Mouse (Mus musculus): ENCODE data around the gene Arrdc1. TPM values are rescaled to one million over a fixed set of nuclear protein-coding genes. Genes with fewer than 3 reads are reported as not detected.
"Not testable (repeated sequence)": the region's sequence is repeated elsewhere in the genome, so short reads cannot be mapped to it uniquely, and the experiment has no call there.

Arrdc1 gene
- 45.8 and 46.8 TPM in 2 replicates for polyA plus RNA-seq (2015; fragmentation: Nextera tagmentation; extraction: Ambion mirVana)

DNA sequence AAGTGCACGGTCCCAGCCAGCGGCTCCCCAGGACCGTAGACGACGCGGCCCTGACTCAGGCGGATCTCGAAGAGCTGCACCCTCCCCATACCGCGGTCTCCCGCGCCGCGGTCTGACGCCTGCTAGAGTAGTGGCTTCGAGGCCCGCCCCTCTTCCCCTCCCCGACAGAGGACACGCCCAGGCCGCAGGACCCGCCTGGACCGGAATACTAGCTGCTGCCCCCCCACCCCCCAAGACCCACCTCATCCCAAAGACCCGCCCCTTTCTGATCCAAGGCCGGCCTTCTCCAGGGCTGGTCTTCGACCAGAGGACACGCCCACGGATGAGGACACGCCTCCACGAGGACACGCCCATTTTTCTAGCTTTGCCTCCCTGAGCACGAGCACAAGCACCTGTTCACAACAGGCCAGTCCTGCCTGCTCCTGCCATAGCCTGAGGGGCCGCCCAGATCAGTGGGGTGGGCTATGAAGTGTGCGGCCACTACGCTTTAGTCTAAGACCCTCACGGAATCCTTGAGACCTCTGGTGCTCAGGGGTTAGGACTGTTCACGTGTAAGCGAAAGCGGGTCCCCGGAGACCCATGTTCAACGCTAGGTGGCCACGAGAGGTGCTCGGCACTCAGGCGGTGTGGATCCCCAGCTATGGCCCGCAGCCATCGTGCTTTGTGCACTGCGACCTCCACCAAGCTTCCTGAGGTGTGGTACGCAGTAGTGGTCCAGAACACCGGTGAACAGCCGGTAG, at the start of gene Arrdc1:
Gene Arrdc1, minus strand, starts transcription at position 196 of the 740 bp plus-strand sequence.
- Histone ChIP-seq H3K27ac (ENCODE audit: low read depth, low read length) (peak within 1 kb of the TSS; percentile 68), H3K9ac (ENCODE audit: low read depth, low read length) (peak within 1 kb of the TSS; percentile 87), H3K27me3 (replicated peaks; ENCODE audit: control insufficient read depth, insufficient read depth, low read length) (no peaks in the 10 kb centered on the region), H3K4me1 (ENCODE audit: control insufficient read depth, insufficient read depth, low read depth, low read length) (peaks cover 12% of the 10 kb centered on the region), H3K4me2 (ENCODE audit: low read length) (peak within 1 kb of the TSS; percentile 90), H3K36me3 (ENCODE audit: control insufficient read depth, insufficient read depth, low read length) (no peaks in the 10 kb centered on the region), H3K4me3 (ENCODE audit: low read length) (peak within 1 kb of the TSS; percentile 77), H3K9me3 (ENCODE audit: control insufficient read depth, low read length) (no peaks in the 10 kb centered on the region)
- ATAC-seq, result peak; percentile 93
- 1% methylated on average over 49 of the region's 49 CpGs for whole genome bisulfite sequencing

DNA sequence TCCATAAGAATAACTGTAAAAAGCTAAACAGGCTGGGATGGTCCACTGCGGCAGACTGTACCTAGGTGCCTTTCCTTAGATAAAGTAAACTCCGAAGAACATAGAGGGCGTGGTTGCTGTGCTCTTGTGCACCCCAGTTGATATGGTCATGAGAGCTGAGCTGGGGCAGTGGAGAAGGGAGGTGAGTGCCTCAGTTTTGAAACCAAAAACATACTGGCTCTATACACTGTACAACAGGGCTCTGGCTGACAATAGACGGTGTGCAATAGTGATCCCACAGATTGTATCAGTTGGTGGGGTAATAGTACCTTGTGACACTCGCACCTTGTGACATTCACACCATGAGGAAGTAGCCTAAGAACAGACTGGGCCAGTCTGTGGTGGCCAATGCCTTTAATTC, 41.9 kb upstream of the Arrdc1 start:
- H3K9ac ChIP-seq (ENCODE audit: low read depth, low read length), result no peak overlapping the region
- WGBS, result 96% methylated on average over 5 of the region's 5 CpGs

DNA sequence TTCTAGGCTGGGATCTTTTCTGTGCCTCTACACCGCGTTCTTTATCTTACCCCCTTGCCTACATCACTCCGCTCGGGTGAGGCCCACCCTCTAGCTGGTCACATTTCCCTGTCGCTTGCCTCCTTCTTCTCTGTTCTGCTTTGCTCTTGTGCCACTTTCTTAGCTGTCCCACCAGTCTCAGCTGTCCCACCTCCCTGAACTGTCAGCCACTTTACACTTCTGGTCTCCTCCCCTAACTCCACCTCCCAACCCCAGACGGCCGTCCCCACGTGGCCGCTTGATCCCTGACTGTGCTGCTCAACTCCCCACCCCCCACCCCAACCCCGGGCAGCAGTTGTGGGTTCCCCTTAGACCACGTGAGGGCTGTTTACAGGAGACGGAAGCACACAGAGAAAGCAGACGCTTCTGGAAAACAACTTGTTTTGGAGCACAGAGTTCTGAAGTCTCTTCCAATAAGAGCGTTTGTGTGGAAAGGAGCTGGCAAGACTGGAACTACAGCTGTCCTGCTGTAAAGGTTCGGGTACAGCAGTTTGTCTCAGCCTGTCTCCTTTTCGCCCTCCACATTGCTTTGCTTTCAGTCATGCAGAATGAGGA, 40.7 kb upstream of the Arrdc1 start, which contains the start of gene Pnpla7:
Gene Pnpla7, plus strand, starts transcription at position 330 of the 594 bp plus-strand sequence.
- peak within 1 kb of the TSS; percentile 89 for H3K27ac ChIP-seq (ENCODE audit: low read depth, low read length)
- peak; percentile 13 for ATAC-seq
- H3K4me3 ChIP-seq (ENCODE audit: low read length), result peak within 1 kb of the TSS; percentile 79
- peak within 1 kb of the TSS; percentile 70 for H3K4me2 ChIP-seq (ENCODE audit: low read length)
- H3K9me3 ChIP-seq (ENCODE audit: control insufficient read depth, low read length), result no peaks in the 10 kb centered on the region
- H3K9ac ChIP-seq (ENCODE audit: low read depth, low read length), result peak within 1 kb of the TSS; percentile 85
- no peaks in the 10 kb centered on the region for H3K27me3 ChIP-seq (replicated peaks; ENCODE audit: control insufficient read depth, insufficient read depth, low read length)
- H3K36me3 ChIP-seq (ENCODE audit: control insufficient read depth, insufficient read depth, low read length), result peaks cover 13% of the 10 kb centered on the region
- H3K4me1 ChIP-seq (ENCODE audit: control insufficient read depth, insufficient read depth, low read depth, low read length), result peaks cover 20% of the 10 kb centered on the region
- 1% methylated on average over 16 of the region's 16 CpGs for WGBS

More for the DNA sequence above, 41.9 kb upstream of the Arrdc1 start:
- H3K4me2 ChIP-seq (ENCODE audit: low read length), result no peak overlapping the region
- ATAC-seq, result no peak
- peaks cover 7% of the 10 kb centered on the region; the same call in 1 of the 2 replicates for H3K36me3 ChIP-seq (ENCODE audit: control insufficient read depth, insufficient read depth, low read length)
- H3K9me3 ChIP-seq (ENCODE audit: control insufficient read depth, low read length), result no peaks in the 10 kb centered on the region
- no peak overlapping the region for H3K4me3 ChIP-seq (ENCODE audit: low read length)
- no peak overlapping the region for H3K27ac ChIP-seq (ENCODE audit: low read depth, low read length)
- H3K27me3 ChIP-seq (replicated peaks; ENCODE audit: control insufficient read depth, insufficient read depth, low read length), result no peaks in the 10 kb centered on the region
- peaks cover 20% of the 10 kb centered on the region for H3K4me1 ChIP-seq (ENCODE audit: control insufficient read depth, insufficient read depth, low read depth, low read length)

DNA sequence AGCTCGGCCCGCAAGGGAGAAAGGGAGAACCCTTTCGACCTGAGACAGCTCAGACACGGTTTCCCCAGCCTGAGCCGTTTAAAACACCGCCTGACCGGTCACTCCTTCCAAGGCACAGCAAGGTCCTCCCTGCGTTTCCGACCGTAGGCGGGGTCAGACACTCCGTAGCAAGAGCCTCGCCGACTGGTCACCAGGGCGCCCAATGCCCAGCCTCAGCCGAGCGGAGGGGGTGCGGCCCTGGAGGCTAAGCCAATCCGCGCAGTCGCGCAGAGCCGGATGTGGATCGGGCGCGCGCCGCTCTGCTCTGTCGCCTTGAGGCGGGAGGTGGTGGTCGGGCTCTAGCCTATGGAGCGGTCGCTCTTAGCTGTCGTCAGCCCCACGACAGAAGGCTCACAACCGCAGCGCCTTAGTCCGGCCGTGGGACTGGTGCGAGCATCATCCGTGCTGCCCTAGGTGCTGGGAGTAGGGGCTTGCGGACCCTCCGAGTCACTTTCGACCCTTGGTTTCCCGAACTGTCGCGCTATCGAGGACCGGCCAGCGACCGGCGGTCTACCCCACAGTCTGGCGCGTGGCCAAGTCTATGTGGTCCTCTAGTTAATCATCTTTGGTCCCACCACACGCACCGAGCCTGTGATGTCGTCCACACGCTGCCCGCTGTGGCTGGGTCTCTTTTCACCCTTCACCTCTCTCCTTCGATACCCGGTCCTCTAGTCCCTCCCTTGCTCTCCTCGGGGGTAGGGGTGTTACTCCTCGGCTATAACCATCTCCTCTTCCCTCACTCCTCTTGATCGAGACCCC, 40.1 kb upstream of the Arrdc1 start, which contains the start of gene Mrpl41:
Gene Mrpl41, minus strand, starts transcription at position 193 of the 798 bp plus-strand sequence.
- ATAC-seq, result peak; percentile 100
- Histone ChIP-seq H3K4me2 (ENCODE audit: low read length) (peak within 1 kb of the TSS; percentile 70), H3K27ac (ENCODE audit: low read depth, low read length) (peak within 1 kb of the TSS; percentile 89), H3K4me3 (ENCODE audit: low read length) (peak within 1 kb of the TSS; percentile 79), H3K27me3 (replicated peaks; ENCODE audit: control insufficient read depth, insufficient read depth, low read length) (no peaks in the 10 kb centered on the region), H3K9ac (ENCODE audit: low read depth, low read length) (peak within 1 kb of the TSS; percentile 85), H3K36me3 (ENCODE audit: control insufficient read depth, insufficient read depth, low read length) (peaks cover 20% of the 10 kb centered on the region), H3K9me3 (ENCODE audit: control insufficient read depth, low read length) (no peaks in the 10 kb centered on the region), H3K4me1 (ENCODE audit: control insufficient read depth, insufficient read depth, low read depth, low read length) (peaks cover 20% of the 10 kb centered on the region)
- WGBS, result under 1% methylated on average over 56 of the region's 64 CpGs

DNA sequence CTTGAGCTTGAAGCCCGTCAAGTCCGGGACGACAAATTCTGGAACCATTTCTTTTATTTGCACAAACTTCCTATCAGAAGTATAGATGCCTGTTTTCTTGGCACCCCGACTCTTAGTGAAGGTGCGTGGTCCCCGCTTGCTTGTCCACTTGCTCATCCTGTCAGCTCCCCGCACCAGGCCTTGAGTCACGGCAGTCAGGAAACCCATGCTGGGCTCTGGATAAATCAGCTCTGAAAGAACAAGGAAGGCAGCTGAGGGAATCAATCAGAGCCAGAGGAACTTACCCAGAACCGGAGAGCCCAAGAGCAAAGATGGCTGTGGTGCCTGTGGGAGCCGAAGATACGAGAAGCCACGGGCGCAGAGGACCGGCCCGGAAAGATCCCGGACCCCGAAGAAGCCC, 39.4 kb upstream of the Arrdc1 start:
- not testable (repeated sequence) for H3K27me3 ChIP-seq (replicated peaks; ENCODE audit: control insufficient read depth, insufficient read depth, low read length); ATAC-seq; H3K9me3 ChIP-seq (ENCODE audit: control insufficient read depth, low read length)
- Histone ChIP-seq H3K4me1 (ENCODE audit: control insufficient read depth, insufficient read depth, low read depth, low read length) (peaks cover 20% of the 10 kb centered on the region), H3K36me3 (ENCODE audit: control insufficient read depth, insufficient read depth, low read length) (peaks cover 25% of the 10 kb centered on the region), H3K27ac (ENCODE audit: low read depth, low read length) (peak overlapping the region; percentile 83), H3K4me3 (ENCODE audit: low read length) (peak overlapping the region; percentile 79), H3K9ac (ENCODE audit: low read depth, low read length) (peak overlapping the region; percentile 85), H3K4me2 (ENCODE audit: low read length) (peak overlapping the region; percentile 70)
- WGBS, result 1% methylated on average over 17 of the region's 17 CpGs

DNA sequence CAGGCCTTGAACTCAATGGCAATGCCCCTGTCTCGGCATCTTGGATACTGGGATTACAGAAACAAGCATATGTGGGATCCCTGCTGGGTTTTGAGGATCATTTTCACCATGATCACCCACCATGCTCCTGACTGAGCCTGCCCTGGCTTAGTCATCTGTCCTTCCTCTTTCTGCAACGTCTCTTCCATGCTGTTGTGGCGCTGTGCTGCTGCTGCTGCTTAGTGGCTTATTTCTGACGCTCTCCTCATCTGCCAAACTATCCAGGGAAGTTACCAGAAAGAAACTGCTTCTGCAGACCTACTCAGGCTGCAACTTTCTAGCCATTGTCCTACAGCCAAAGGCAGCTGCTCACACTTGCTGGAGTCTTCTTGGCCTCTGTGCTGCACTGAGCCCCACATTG, 35.3 kb upstream of the Arrdc1 start:
- Histone ChIP-seq H3K27me3 (replicated peaks; ENCODE audit: control insufficient read depth, insufficient read depth, low read length) (no peaks in the 10 kb centered on the region), H3K9ac (ENCODE audit: low read depth, low read length) (no peak overlapping the region), H3K4me2 (ENCODE audit: low read length) (no peak overlapping the region), H3K4me3 (ENCODE audit: low read length) (no peak overlapping the region), H3K4me1 (ENCODE audit: control insufficient read depth, insufficient read depth, low read depth, low read length) (peaks cover 12% of the 10 kb centered on the region), H3K27ac (ENCODE audit: low read depth, low read length) (no peak overlapping the region), H3K9me3 (ENCODE audit: control insufficient read depth, low read length) (no peaks in the 10 kb centered on the region), H3K36me3 (ENCODE audit: control insufficient read depth, insufficient read depth, low read length) (peaks cover 51% of the 10 kb centered on the region)
- ATAC-seq, result no peak
- WGBS, result 81% methylated on average over 4 of the region's 4 CpGs

DNA sequence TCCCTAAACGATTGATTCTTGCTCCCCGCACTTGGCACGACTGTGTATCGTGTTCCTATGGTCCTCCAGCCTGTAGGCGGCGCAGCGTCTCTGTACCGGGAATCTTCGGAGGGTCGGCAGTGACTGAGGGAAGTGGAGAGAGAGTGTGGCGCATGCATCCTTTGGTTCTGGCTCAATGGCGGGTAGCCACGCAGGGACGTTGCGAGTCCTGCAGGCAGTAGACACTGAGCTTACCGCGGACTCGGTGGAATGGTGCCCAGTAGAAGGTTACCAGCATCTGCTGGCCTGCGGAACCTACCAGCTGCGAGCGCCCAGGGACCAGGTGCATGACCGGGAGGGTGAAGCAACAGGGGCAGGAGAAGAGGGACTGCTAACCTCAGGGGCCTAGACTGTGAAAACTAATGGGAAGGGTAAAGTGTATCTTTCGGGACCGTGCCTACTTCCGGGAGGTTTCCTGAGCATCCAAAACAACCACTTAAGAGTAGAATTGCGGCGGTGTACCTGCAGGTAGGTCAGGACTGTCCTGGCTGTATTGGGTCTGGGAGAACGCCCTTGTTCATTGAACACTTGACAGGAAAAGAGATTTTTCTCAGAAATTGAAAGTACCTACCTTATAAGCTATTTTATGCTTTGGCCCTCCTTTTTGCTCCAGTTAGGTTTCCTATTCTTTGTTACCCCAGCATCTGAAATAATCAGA, 27.4 kb upstream of the Arrdc1 start, which contains the start of gene Dph7:
Gene Dph7, plus strand, starts transcription at position 97 of the 697 bp plus-strand sequence.
- Histone ChIP-seq H3K36me3 (ENCODE audit: control insufficient read depth, insufficient read depth, low read length) (peaks cover 37% of the 10 kb centered on the region), H3K27ac (ENCODE audit: low read depth, low read length) (peak within 1 kb of the TSS; percentile 55), H3K4me2 (ENCODE audit: low read length) (peak within 1 kb of the TSS; percentile 88), H3K4me1 (ENCODE audit: control insufficient read depth, insufficient read depth, low read depth, low read length) (peaks cover 10% of the 10 kb centered on the region), H3K27me3 (replicated peaks; ENCODE audit: control insufficient read depth, insufficient read depth, low read length) (no peaks in the 10 kb centered on the region), H3K9me3 (ENCODE audit: control insufficient read depth, low read length) (no peaks in the 10 kb centered on the region), H3K9ac (ENCODE audit: low read depth, low read length) (peak within 1 kb of the TSS; percentile 87), H3K4me3 (ENCODE audit: low read length) (peak within 1 kb of the TSS; percentile 78)
- WGBS, result 1% methylated on average over 28 of the region's 28 CpGs
- ATAC-seq, result peak; percentile 96

DNA sequence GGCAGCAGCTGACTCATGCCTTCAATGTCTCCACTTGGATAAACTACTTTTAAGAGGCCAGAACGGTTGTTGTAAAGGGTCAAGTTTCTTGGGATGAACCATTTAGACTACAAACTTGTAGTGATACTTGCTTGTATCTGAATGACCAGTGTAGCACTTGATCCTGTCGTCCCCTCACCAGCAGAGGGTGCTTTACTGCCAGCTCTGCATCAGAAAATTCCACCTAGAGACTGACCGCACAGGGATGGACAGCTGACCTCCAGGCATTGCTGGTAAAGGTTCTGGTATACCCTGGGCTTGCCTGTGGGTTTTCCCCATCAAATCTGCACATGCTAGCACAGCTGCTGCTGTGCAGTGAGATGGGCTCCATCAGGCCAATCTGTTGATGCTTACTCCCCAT, 25.9 kb upstream of the Arrdc1 start:
- H3K4me1 ChIP-seq (ENCODE audit: control insufficient read depth, insufficient read depth, low read depth, low read length), result peaks cover 10% of the 10 kb centered on the region
- no peaks in the 10 kb centered on the region for H3K9me3 ChIP-seq (ENCODE audit: control insufficient read depth, low read length)
- H3K27me3 ChIP-seq (replicated peaks; ENCODE audit: control insufficient read depth, insufficient read depth, low read length), result no peaks in the 10 kb centered on the region
- H3K4me2 ChIP-seq (ENCODE audit: low read length), result no peak overlapping the region
- WGBS, result 31% methylated on average over 3 of the region's 3 CpGs
- H3K36me3 ChIP-seq (ENCODE audit: control insufficient read depth, insufficient read depth, low read length), result peaks cover 30% of the 10 kb centered on the region
- no peak overlapping the region for H3K9ac ChIP-seq (ENCODE audit: low read depth, low read length)
- no peak for ATAC-seq
- no peak overlapping the region for H3K4me3 ChIP-seq (ENCODE audit: low read length)
- no peak overlapping the region for H3K27ac ChIP-seq (ENCODE audit: low read depth, low read length)
